Comparison of ENCODE assay signal across 20 mouse cellular contexts in genomic region chr14:121125651-121126050, GRCm38 (mm10).
DNase-seq lines count a peak whose midpoint lies in the region; ATAC-seq and TF ChIP-seq lines count a peak whose summit lies in the region.
"Had no signal": no experiment of that assay in that cellular context is flagged by ENCODE, and none has a peak within 500 bp of the region (broad histone marks: within the 10 kb centered on the region; RNA-seq: fewer than 3 reads in every experiment).

No protein-coding gene starts in this region.

- no peak for ATAC-seq in embryonic facial prominence, embryonic 15.5 days (ENCODE audit: insufficient number of reproducible peaks, low FRiP score, low TSS enrichment, low read depth)
- peak; percentile 38; the same call in 1 of the 2 replicates for ATAC-seq in liver, embryonic 16.5 days (ENCODE audit: low read depth)
- ATAC-seq in forebrain, postnatal 0 days: no peak
- ATAC-seq: forebrain, embryonic 14.5 days had no signal

- no peak for TF ChIP-seq POLR2A in lung, adult 2 months (IDR thresholded peaks at IDR 0.05; ENCODE audit: borderline replicate concordance, extremely low read depth, low read depth, low read length)

- no peak overlapping the region for H3K4me2 ChIP-seq in embryonic facial prominence, embryonic 15.5 days (replicated peaks)
- H3K4me2 ChIP-seq in liver, embryonic 16.5 days (ENCODE audit: low read depth, low read length): no peak overlapping the region
- H3K4me2 ChIP-seq in forebrain, postnatal 0 days (ENCODE audit: low read depth): no peak overlapping the region
- H3K4me2 ChIP-seq: heart, embryonic 11.5 days; hindbrain, embryonic 15.5 days; lung, embryonic 15.5 days had no signal

- H3K4me1 ChIP-seq in lung, adult 2 months (ENCODE audit: control insufficient read depth, insufficient read depth, low read length): no peaks in the 10 kb centered on the region; the same call in 1 of the 2 replicates
- peaks cover 56% of the 10 kb centered on the region for H3K4me1 ChIP-seq in embryonic facial prominence, embryonic 15.5 days
- H3K4me1 ChIP-seq in liver, embryonic 16.5 days (ENCODE audit: control insufficient read depth, low read depth, low read length): peaks cover 5% of the 10 kb centered on the region
- H3K4me1 ChIP-seq in forebrain, postnatal 0 days (ENCODE audit: insufficient read depth): peaks cover 4% of the 10 kb centered on the region; the same call in 1 of the 2 replicates

- no peaks in the 10 kb centered on the region for H3K27me3 ChIP-seq in embryonic facial prominence, embryonic 15.5 days
- H3K27me3 ChIP-seq in liver, embryonic 16.5 days (ENCODE audit: control insufficient read depth, insufficient read depth, low read depth, low read length): no peaks in the 10 kb centered on the region
- no peaks in the 10 kb centered on the region for H3K27me3 ChIP-seq in forebrain, postnatal 0 days (ENCODE audit: insufficient read depth, low read length)
- H3K27me3 ChIP-seq: hindbrain, embryonic 15.5 days; lung, embryonic 15.5 days had no signal

- H3K4me3 ChIP-seq in lung, adult 2 months (replicated peaks; ENCODE audit: extremely low read depth, low read depth, low read length): no peak overlapping the region
- no peak overlapping the region for H3K4me3 ChIP-seq in embryonic facial prominence, embryonic 15.5 days (replicated peaks)
- H3K4me3 ChIP-seq in liver, embryonic 16.5 days (ENCODE audit: low read depth, low read length): no peak overlapping the region
- H3K4me3 ChIP-seq in forebrain, postnatal 0 days (ENCODE audit: low read depth, low read length): no peak overlapping the region
- H3K4me3 ChIP-seq: hindbrain, embryonic 15.5 days; lung, embryonic 15.5 days; midbrain, embryonic 10.5 days had no signal

- no peak overlapping the region for H3K9ac ChIP-seq in embryonic facial prominence, embryonic 15.5 days
- no peak overlapping the region for H3K9ac ChIP-seq in liver, embryonic 16.5 days (ENCODE audit: low read depth, low read length)
- H3K9ac ChIP-seq in forebrain, postnatal 0 days: no peak overlapping the region
- H3K9ac ChIP-seq: hindbrain, embryonic 15.5 days; lung, embryonic 15.5 days had no signal

- peak; percentile 43 for DNase-seq in lung, postnatal 10 days
- no peak for DNase-seq in lung, adult 2 months
- DNase-seq in ZHBTc4 (ENCODE audit: low read depth, low spot score): peak; percentile 93
- DNase-seq in Muller cell, postnatal 12 days (ENCODE audit: inconsistent ontology term): no peak
- no peak for DNase-seq in forebrain, postnatal 0 days
- no peak for DNase-seq in left cerebral cortex, postnatal 14 days (ENCODE audit: low spot score in 2 of 2)
- DNase-seq: cerebellum, adult 9-10 months; gastrocnemius, postnatal 10 days; kidney, adult 8-10 months; kidney, postnatal 14 days; right cerebral cortex, adult 18-20 months; thymus, adult 18-20 months; thymus, postnatal 36 days had no signal

- WGBS in lung, adult 2 months: 96% methylated on average over 3 of the region's 3 CpGs
- WGBS in embryonic facial prominence, embryonic 15.5 days: 89% methylated on average over 3 of the region's 3 CpGs
- WGBS in liver, embryonic 16.5 days (ENCODE audit: insufficient replicate concordance): 63% methylated on average over 3 of the region's 3 CpGs
- WGBS in forebrain, postnatal 0 days: 85% methylated on average over 3 of the region's 3 CpGs

- intact Hi-C loops in left cerebral cortex, postnatal 14 days (cut with DNase I): no loop called here

- H3K36me3 ChIP-seq in embryonic facial prominence, embryonic 15.5 days: no peaks in the 10 kb centered on the region
- no peaks in the 10 kb centered on the region for H3K36me3 ChIP-seq in liver, embryonic 16.5 days (ENCODE audit: control insufficient read depth, insufficient read depth)
- H3K36me3 ChIP-seq in forebrain, postnatal 0 days (ENCODE audit: insufficient read depth): no peaks in the 10 kb centered on the region
- H3K36me3 ChIP-seq: hindbrain, embryonic 15.5 days; lung, embryonic 15.5 days; midbrain, embryonic 10.5 days had no signal

- no peaks in the 10 kb centered on the region for H3K9me3 ChIP-seq in embryonic facial prominence, embryonic 15.5 days (replicated peaks)
- no peaks in the 10 kb centered on the region for H3K9me3 ChIP-seq in liver, embryonic 16.5 days (replicated peaks; ENCODE audit: control insufficient read depth, low read length)
- H3K9me3 ChIP-seq in forebrain, postnatal 0 days (ENCODE audit: low read length): no peaks in the 10 kb centered on the region
- H3K9me3 ChIP-seq: hindbrain, embryonic 15.5 days; lung, embryonic 15.5 days; midbrain, embryonic 10.5 days had no signal

- no peak for TF ChIP-seq CTCF in lung, adult 2 months (IDR thresholded peaks at IDR 0.05; ENCODE audit: insufficient read depth, low read length)
- no peak for TF ChIP-seq CTCF in forebrain, postnatal 0 days (IDR thresholded peaks at IDR 0.05; ENCODE audit: low read depth)

- 0 out of 2 replicates have a peak overlapping the region, but pooled peaks have one; percentile 68 for H3K27ac ChIP-seq in embryonic facial prominence, embryonic 15.5 days (replicated peaks)
- H3K27ac ChIP-seq in liver, embryonic 16.5 days (ENCODE audit: low read length): no peak overlapping the region
- H3K27ac ChIP-seq in forebrain, postnatal 0 days (ENCODE audit: low read depth, low read length): no peak overlapping the region
- H3K27ac ChIP-seq: hindbrain, embryonic 15.5 days; lung, embryonic 15.5 days; midbrain, embryonic 10.5 days had no signal

Comparison
In these comparisons a context has a peak if more than half of its experiments do, and no peak if none do; other contexts are left out.
1. DNase-seq: peak in lung, postnatal 10 days (single experiment) and ZHBTc4 (single experiment); none in lung, adult 2 months (single experiment), Muller cell, postnatal 12 days (single experiment), forebrain, postnatal 0 days (single experiment) and left cerebral cortex, postnatal 14 days (0 of 2).